Mouse (Mus musculus): ENCODE measurements around the gene Fam229a. TPM values are rescaled to one million over a fixed set of nuclear protein-coding genes. Genes with fewer than 3 reads are reported as not detected.
A peak's percentile ranks its signal among the peaks of the same experiment; 100 is the strongest.
"Not testable (repeated sequence)": the region's sequence is repeated elsewhere in the genome, so short reads cannot be mapped to it uniquely, and the experiment has no call there.

The Fam229a gene
- total RNA-seq (2018; cell fraction: chromatin; rRNA removed), result not detected
- not detected for total RNA-seq (2018; cell fraction: cytosol; rRNA removed)
- not detected for total RNA-seq (2018; cell fraction: nucleus; rRNA removed)
- not detected in 3 replicates for polyA plus RNA-seq (2018)

DNA sequence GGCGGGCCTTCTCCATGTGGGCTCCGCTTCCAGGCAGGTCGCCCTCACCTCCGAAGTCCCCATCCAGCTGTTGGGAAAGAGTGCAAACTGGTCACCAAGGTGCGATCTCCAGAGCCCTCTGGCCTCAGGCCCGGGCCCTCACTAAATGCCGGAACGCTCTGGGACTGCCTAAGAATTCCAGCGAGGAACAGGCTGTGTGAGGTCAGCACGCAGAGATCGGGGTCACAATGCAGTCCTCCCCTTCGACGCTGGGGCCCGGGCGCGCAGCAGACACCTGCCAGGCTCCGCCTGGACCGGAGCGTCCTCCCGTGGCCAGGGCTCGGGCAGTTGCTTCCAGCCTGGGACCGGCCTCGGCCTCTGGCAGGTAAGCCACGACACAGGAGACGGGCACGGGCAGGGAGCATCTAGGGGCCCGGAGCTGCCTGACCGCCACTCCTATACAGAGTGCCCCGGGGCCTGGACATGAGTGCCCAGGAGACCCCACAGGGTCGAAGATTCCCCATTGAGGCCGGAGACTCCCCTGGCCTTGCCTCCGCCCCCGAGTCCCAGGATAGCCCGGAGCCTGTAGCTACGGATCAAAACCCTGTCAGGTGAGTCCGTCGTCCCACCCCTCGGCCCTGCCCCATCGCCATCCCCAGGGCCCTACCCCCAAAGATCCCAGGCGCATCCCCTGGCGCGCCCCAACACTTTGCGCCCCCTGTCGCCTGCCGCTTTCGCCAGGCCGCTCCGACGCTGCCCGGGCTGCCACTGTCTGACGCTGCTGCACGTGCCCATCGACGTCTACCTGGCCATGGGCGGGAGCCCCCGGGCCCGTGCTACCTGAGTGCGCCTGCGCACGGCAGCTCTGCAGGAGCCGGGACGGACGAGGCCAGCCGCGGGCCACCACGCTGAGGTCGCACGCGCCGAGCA is at the start of gene Fam229a, which contains the start of gene Tssk3:
Gene Fam229a, plus strand, starts transcription at position 219 of the 909 bp plus-strand sequence.
Gene Tssk3, minus strand, starts transcription at position 51 of the 909 bp plus-strand sequence.
- H3K79me2 ChIP-seq (ENCODE audit: inconsistent target), result no peaks in the 10 kb centered on the region
- H3K36me3 ChIP-seq (ENCODE audit: inconsistent target), result peaks cover 33% of the 10 kb centered on the region
- H3K27ac ChIP-seq, result no peak within 1 kb of the TSS
- no peak within 1 kb of the TSS for H3K4me3 ChIP-seq (ENCODE audit: inconsistent target)
- WGBS (ENCODE audit: missing documents), result 34% methylated on average over 65 of the region's 70 CpGs

DNA sequence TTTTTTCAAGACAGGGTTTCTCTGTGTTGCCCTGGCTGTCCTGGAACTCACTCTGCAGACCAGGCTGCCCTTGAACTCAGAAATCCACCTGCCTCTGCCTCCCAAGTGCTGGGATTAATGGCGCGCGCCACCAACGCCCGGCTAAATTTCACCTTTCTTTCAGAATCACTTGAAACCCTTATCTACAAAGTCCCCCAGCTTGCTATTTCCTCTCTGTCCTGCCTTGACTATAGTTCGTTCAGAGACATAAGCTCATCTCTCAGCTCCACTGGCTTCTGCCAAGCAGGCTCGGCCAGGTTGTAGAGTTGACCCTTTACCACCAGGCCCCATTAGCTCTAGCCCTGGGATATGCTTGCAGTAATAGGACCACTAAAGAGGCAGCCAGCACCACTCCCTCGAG is 43.6 kb upstream of the Fam229a start:
- 87% methylated on average over 8 of the region's 8 CpGs for WGBS (ENCODE audit: missing documents)
- Histone ChIP-seq H3K79me2 (ENCODE audit: inconsistent target) (no peaks in the 10 kb centered on the region), H3K36me3 (ENCODE audit: inconsistent target) (no peaks in the 10 kb centered on the region), H3K27ac (no peak overlapping the region), H3K4me3 (ENCODE audit: inconsistent target) (no peak overlapping the region)

DNA sequence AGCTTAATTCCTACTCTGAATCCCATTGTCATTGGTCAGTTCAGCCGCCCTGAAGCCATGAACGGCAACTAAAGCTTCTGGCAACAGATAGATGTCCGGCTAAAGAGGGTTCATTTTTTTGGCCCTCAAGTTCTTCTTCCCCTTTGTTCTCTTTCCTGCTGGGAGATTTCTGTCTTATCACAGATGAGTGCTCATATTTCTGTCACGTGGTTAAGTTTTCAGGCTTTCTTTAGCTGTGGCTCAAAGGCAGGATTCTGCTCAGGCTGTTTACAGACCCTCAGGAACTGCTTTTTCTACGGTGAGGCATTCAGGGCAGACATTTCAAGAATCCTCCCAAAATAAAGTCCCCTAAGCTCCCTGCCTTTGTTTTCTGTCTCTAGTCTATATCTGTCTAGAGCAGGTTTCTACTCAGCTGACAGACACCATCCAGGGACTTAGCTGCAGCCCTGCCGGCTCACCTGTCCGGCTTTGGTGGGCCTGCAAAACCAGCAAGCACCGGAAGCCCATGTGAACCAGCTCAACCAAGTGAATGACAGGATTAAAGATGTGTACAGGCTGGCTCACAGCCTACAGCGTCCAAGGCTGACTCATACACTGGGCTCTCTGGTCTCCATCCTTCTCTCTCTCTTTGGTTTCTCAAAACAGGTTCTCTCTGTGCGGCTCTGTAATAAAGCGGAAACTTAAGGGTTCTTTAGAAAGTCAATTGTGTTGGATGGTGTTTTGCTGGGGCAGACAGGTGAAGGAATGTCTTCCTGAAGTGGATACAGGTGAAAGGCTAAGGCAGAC is 43.0 kb upstream of the Fam229a start:
- Histone ChIP-seq H3K27ac (no peak overlapping the region), H3K79me2 (ENCODE audit: inconsistent target) (no peaks in the 10 kb centered on the region), H3K4me3 (ENCODE audit: inconsistent target) (no peak overlapping the region), H3K36me3 (ENCODE audit: inconsistent target) (no peaks in the 10 kb centered on the region)
- WGBS (ENCODE audit: missing documents), result 76% methylated on average over 11 of the region's 11 CpGs

DNA sequence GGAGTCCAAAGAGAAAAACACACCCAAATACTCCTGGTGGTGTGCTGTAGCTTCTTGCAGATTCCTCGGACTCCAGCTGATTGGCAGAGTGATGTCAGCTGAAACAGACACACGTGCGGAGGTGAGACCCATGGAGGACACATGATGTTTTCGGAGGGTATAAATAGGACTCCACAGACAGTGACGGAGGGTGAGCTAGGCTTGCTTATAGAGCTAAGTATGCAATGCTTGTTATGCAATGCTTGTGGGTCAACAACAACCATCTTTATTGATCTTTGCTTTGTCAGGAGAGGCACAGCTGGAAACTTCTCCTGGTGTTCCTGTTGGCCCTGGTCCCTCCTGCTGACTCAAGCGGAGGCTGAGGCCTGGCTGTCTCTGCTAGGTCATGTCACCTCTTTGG is 42.3 kb upstream of the Fam229a start:
- H3K27ac ChIP-seq, result no peak overlapping the region
- H3K4me3 ChIP-seq (ENCODE audit: inconsistent target), result no peak overlapping the region
- 93% methylated on average over 6 of the region's 6 CpGs for WGBS (ENCODE audit: missing documents)
- no peaks in the 10 kb centered on the region for H3K36me3 ChIP-seq (ENCODE audit: inconsistent target)
- no peaks in the 10 kb centered on the region for H3K79me2 ChIP-seq (ENCODE audit: inconsistent target)

DNA sequence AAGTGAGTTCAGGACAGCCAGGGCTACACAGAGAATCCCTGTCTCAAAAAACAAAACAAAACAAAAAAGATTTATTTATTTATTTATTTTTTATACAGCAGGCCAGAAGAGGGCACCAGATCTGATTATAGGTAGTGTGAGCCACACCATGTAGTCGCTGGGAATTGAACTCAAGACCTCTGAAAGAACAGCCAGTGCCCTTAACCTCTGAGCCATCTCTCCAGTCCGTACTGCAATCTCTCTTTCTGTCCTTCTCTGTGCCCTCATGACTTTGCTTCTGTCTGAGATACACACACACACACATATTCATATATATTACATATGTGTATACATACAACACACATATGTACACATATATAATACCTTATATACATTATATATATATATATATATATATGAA is 40.1 kb upstream of the Fam229a start:
- H3K79me2 ChIP-seq (ENCODE audit: inconsistent target), result no peaks in the 10 kb centered on the region
- WGBS (ENCODE audit: missing documents), result 63% methylated on average over 2 of the region's 2 CpGs
- no peak overlapping the region for H3K27ac ChIP-seq
- no peaks in the 10 kb centered on the region for H3K36me3 ChIP-seq (ENCODE audit: inconsistent target)
- H3K4me3 ChIP-seq (ENCODE audit: inconsistent target), result no peak overlapping the region

DNA sequence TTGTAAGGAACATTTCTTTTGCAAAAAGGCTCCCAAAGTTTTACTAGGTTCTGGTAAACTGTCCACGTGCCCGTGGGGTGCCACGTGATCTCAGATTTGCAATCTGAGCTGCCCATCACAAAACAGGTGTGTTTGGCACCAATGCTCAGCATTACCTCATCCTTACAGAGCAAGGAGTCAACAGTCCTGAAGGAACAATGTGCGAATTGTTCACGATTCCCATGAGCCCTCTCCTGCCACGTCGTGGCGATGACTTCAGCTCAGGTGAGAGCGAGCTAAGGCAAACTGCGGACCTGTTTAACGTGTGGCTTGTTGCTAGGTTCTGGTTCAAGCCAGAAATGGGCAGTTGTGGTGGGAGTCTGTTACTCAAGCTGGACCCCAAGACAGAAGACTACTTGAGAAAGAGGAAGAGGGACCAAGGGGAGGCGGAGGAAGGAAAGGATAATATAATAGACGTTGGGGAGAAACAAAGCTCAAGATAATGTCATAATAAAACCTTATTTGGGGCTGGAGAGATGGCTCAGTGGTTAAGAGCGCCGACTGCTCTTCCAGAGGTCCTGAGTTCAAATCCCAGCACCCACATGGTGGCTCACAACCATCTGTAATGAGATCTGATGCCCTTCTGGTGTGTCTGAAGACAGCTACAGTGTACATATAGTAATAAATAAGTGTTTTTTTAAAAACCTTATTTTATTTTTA is 39.4 kb upstream of the Fam229a start:
- no peaks in the 10 kb centered on the region for H3K36me3 ChIP-seq (ENCODE audit: inconsistent target)
- H3K79me2 ChIP-seq (ENCODE audit: inconsistent target), result no peaks in the 10 kb centered on the region
- H3K4me3 ChIP-seq (ENCODE audit: inconsistent target), result no peak overlapping the region
- WGBS (ENCODE audit: missing documents), result 61% methylated on average over 14 of the region's 15 CpGs
- no peak overlapping the region for H3K27ac ChIP-seq

DNA sequence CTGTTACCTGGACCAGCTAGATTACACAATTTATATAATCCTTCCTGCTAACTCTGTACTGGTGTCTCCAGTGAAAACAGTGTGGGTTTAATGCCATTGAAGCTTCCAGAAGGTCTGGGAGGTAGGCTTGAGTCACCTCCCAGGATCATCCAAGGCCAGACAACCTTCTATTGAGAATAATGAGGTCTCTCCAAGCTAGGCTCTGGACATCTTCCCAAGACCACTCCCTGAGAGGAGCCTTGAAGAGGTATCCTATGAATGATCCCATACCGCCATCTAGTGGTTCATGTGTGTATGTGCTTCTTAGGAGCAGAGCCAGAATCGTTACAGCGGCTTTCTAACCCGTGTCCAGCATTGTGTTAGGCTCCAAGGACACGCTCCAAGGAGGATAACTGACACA is 35.7 kb upstream of the Fam229a start:
- Histone ChIP-seq H3K4me3 (ENCODE audit: inconsistent target) (no peak overlapping the region), H3K27ac (no peak overlapping the region), H3K79me2 (ENCODE audit: inconsistent target) (no peaks in the 10 kb centered on the region), H3K36me3 (ENCODE audit: inconsistent target) (no peaks in the 10 kb centered on the region)
- 4% methylated on average over 5 of the region's 5 CpGs for WGBS (ENCODE audit: missing documents)

DNA sequence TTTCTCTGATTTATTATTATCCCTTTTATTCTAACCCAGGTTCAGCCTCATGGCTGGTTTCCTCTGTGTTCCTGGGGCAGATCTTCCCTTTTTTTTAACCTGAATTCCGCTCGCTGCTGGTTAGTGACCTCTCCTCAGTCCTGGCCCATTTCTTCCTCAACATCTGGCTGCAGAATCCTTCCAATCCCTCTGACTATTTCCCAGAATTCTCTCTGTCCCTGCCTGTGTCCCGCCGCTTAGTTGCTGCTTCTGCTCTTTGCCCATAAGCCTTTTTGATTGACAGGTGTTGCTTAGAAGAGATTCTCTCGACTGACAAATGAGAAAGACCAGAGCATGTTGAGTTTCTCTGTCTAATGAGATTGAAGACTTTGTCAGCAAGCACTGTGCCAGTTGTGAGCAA is 34.9 kb upstream of the Fam229a start:
- whole genome bisulfite sequencing (ENCODE audit: missing documents), result 83% methylated on average over 5 of the region's 5 CpGs
- H3K27ac ChIP-seq, result no peak overlapping the region
- H3K79me2 ChIP-seq (ENCODE audit: inconsistent target), result no peaks in the 10 kb centered on the region
- no peak overlapping the region for H3K4me3 ChIP-seq (ENCODE audit: inconsistent target)
- no peaks in the 10 kb centered on the region for H3K36me3 ChIP-seq (ENCODE audit: inconsistent target)

DNA sequence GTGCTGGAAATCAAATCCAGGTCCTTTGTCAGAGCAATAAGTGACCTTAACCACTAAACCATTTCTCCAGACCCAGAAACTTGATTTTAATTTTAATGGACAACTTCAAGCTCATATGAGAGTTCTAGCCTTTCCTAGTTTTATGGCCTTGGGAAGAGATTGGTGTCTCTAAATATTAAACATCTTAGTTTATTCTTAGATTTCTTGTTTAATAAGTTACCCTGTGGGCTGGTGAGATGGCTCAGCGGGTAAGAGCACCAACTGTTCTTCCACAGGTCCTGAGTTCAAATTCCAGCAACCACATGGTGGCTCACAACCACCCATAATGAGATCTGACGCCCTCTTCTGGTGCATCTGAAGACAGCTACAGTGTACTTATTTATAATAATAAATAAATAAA is 33.7 kb upstream of the Fam229a start:
- H3K36me3 ChIP-seq (ENCODE audit: inconsistent target); H3K79me2 ChIP-seq (ENCODE audit: inconsistent target); H3K27ac ChIP-seq; H3K4me3 ChIP-seq (ENCODE audit: inconsistent target): not testable (repeated sequence)
- 88% methylated on average over 2 of the region's 2 CpGs for WGBS (ENCODE audit: missing documents)

DNA sequence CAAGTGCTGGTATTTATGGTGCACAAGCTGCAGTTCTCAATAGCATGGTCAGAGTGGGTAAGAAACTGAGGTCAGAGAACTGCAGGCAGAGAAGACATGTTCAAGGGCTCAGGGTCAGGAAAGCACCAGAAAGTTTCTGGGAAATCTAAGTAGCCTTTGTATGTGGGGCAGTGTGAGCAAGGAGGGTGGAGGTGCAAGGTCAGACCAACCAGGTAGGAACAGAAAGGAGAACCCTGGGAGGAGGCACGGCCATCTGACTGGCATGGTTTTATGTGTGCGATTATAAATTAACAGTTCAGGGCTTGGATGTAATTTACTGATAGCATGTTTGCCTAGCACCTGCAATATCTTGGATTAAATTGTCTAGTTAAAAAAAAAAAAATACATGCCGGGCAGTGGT is 31.3 kb upstream of the Fam229a start:
- WGBS (ENCODE audit: missing documents), result 89% methylated on average over 3 of the region's 3 CpGs
- Histone ChIP-seq H3K79me2 (ENCODE audit: inconsistent target) (peaks cover 29% of the 10 kb centered on the region), H3K36me3 (ENCODE audit: inconsistent target) (no peaks in the 10 kb centered on the region; the same call in 1 of the 2 replicates), H3K27ac (no peak overlapping the region), H3K4me3 (ENCODE audit: inconsistent target) (no peak overlapping the region)

DNA sequence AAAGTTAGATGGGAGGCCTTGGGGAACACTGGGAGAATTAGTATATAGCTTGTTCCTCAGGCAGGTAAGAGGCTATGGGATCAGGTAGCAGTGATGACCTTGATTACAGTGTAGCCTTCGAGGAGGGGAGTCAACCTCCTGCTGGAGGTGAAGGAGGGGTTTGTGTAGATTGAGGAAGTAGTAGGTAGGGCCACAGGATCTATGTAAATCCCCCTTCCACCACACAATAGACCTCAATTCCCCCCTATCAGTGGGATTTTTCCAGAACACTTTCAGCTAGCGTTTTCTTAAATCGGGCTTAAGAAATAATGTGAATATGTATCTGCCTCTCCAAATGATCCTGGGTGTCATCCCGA is 30.2 kb upstream of the Fam229a start:
- WGBS (ENCODE audit: missing documents), result 0% methylated on average over 4 of the region's 4 CpGs
- H3K27ac ChIP-seq, result peak overlapping the region; percentile 35; the same call in 1 of the 2 replicates
- H3K36me3 ChIP-seq (ENCODE audit: inconsistent target), result peaks cover 11% of the 10 kb centered on the region; the same call in 1 of the 2 replicates
- H3K79me2 ChIP-seq (ENCODE audit: inconsistent target), result peaks cover 29% of the 10 kb centered on the region
- H3K4me3 ChIP-seq (ENCODE audit: inconsistent target), result peak overlapping the region; percentile 81

DNA sequence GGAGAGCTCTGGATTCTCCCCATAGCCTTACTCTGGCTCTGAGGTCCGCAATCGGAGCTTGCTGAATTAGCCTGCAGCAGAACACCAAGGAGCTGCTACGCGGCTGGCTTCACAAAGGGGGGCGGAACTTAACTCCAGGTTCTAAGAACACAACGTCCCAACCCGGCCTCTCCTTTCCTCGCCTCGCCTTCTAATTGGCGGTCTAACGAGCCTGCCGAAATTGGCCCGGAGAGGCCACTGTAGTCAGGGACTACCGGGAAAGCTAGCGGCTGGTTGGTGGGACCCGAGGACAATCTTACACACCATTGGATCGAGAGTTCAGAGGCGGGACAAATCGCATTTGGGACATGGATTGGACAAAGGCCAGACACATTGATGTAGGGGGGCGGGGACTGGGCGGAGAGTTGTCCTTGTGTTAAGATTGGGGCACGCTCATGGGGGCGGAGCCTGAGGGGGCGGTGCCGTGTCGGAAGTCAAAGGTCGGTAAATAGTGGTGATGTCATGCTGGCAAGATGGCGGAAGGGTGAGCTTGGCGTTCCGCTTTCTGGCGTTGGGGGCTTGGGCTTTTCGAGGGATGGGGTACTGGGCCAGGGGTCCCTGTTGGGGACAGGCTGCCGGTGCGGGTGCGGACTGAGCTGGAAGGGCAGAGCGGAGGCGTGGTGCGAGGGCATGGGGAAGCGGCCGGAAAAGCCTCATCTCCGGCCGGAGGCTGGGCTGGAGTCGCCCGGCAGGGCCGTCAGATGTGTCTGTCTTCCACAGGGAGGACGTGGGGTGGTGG is 29.6 kb upstream of the Fam229a start, which contains the start of gene Bsdc1:
Gene Bsdc1, plus strand, starts transcription at position 399 of the 778 bp plus-strand sequence.
- under 1% methylated on average over 42 of the region's 46 CpGs for WGBS (ENCODE audit: missing documents)
- Histone ChIP-seq H3K27ac (peak within 1 kb of the TSS; percentile 40), H3K4me3 (ENCODE audit: inconsistent target) (peak within 1 kb of the TSS; percentile 81), H3K36me3 (ENCODE audit: inconsistent target) (peaks cover 16% of the 10 kb centered on the region; the same call in 1 of the 2 replicates), H3K79me2 (ENCODE audit: inconsistent target) (peaks cover 29% of the 10 kb centered on the region)

DNA sequence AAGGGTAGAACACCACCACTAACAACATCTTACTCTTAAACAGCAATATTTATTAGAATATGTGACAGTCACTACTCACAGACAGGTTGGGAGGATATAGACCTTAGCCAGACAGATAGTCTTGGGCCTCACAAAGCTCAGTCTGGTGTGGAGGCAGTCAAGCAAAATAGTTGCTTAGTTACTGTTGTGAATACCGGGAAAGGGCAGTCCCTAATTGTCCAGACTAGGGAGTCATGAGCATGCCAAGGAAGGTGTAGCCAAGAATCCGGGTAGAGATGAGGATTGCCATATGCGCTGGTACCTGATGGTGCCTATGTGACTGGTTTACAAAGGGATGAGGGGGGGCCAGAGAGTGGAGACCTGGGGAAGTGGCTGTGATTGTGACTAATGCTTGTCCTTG is 28.9 kb upstream of the Fam229a start:
- H3K79me2 ChIP-seq (ENCODE audit: inconsistent target), result peaks cover 29% of the 10 kb centered on the region
- H3K36me3 ChIP-seq (ENCODE audit: inconsistent target), result peaks cover 24% of the 10 kb centered on the region; the same call in 1 of the 2 replicates
- 45% methylated on average over 3 of the region's 3 CpGs for WGBS (ENCODE audit: missing documents)
- H3K27ac ChIP-seq, result peak overlapping the region; percentile 40
- H3K4me3 ChIP-seq (ENCODE audit: inconsistent target), result peak overlapping the region; percentile 81

Measured in macrophage (primary cell).